Mouse (Mus musculus): ENCODE results near the gene Pmp22. TPM values are rescaled to one million over a fixed set of nuclear protein-coding genes. Genes with fewer than 3 reads are reported as not detected.

Gene Pmp22
- polyA plus RNA-seq, 1 experiment from 2014 or later, result 107 TPM

DNA sequence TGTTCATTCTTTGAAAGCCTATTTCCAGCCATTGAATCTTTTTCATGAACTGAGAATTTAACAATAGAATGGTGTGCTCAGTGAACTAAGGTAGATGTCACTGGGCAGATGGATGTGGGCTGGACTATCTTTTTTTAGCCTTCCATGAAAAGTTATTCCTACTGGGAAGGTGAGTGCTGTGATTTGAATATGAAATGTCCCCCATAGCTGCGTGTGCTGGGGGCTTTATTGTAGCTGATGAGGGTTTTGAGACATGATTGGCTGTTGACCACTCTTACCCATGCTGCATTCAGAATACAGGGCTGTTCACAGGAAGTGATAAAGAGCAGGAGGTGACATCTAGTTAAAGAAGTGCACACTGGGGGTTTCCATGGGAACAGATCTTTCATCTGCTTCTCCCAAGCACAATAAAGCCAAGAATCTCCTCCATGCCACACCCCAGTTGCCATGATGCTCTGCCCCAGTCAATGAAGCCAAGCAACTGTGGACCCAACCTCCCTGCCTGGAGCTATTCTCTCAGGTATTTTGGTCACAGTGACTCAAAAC is 19.5 kb upstream of the Pmp22 start:
- Histone ChIP-seq H3K4me3 (no peak overlapping the region), H3K27ac (no peak overlapping the region), H3K36me3 (no peaks in the 10 kb centered on the region), H3K4me1 (replicated peaks) (peaks cover 5% of the 10 kb centered on the region), H3K9ac (no peak overlapping the region), H3K4me2 (no peak overlapping the region), H3K9me3 (replicated peaks) (no peaks in the 10 kb centered on the region), H3K27me3 (no peaks in the 10 kb centered on the region)
- 63% methylated on average over 1 of the region's 1 CpGs for WGBS
- no peak for ATAC-seq (replicated peaks; ENCODE audit: insufficient number of reproducible peaks, insufficient read depth, low FRiP score, low read depth)

GRCm38 (mm10) chr11:63110329-63110728 is 18.5 kb upstream of the Pmp22 start:
- Histone ChIP-seq H3K4me3 (no peak overlapping the region), H3K36me3 (no peaks in the 10 kb centered on the region), H3K4me2 (no peak overlapping the region), H3K27me3 (no peaks in the 10 kb centered on the region), H3K9me3 (replicated peaks) (no peaks in the 10 kb centered on the region), H3K27ac (no peak overlapping the region), H3K4me1 (replicated peaks) (peaks cover 16% of the 10 kb centered on the region), H3K9ac (no peak overlapping the region)
- whole genome bisulfite sequencing, result 81% methylated on average over 3 of the region's 3 CpGs
- ATAC-seq (replicated peaks; ENCODE audit: insufficient number of reproducible peaks, insufficient read depth, low FRiP score, low read depth), result no peak

DNA sequence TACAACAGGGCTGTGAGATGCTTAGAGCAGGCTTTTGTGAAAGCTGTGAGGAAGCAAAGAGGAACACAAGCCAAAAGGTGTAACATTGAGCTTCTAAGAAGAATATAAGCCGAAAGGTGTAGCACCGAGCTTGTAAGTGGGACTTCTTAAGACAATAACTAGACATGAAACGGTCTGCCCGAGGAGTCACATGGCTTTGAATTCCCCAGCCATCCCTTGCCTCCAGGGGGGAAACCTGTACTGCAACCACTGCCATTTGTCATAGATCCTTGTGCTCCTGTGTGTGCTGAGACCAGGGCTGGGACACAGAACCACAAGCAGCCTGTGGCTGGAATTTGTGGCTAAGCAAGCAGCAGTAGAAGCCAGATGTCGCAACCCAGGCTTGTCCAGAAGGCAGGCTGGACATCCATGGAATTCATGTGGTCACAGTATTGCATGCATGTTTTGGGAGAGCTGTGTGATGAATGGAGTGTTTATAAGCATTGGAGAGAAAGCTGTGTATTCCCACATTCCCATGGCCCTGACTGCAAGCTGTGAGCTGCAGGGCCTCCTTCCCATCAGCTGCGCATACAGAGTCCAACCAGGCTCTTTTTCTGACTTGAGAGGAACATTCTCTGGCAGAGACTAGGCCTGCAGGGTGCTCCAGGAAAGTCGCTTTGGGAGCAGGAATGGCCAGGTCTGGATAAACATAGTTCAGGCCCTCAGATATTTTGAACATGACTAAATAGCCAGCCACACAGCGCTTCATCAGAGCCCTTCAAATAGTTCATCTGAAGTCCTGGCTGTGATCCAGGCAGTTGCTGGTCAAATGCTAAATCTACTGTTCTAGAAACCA is 13.8 kb upstream of the Pmp22 start:
- Histone ChIP-seq H3K27me3 (no peaks in the 10 kb centered on the region), H3K36me3 (no peaks in the 10 kb centered on the region), H3K4me1 (replicated peaks) (peaks cover 39% of the 10 kb centered on the region), H3K27ac (peak overlapping the region; percentile 83), H3K9me3 (replicated peaks) (no peaks in the 10 kb centered on the region), H3K9ac (no peak overlapping the region), H3K4me3 (no peak overlapping the region), H3K4me2 (no peak overlapping the region)
- 54% methylated on average over 8 of the region's 8 CpGs for WGBS
- peak; percentile 36; the same call in 1 of the 2 replicates for ATAC-seq (replicated peaks; ENCODE audit: insufficient number of reproducible peaks, insufficient read depth, low FRiP score, low read depth)

DNA sequence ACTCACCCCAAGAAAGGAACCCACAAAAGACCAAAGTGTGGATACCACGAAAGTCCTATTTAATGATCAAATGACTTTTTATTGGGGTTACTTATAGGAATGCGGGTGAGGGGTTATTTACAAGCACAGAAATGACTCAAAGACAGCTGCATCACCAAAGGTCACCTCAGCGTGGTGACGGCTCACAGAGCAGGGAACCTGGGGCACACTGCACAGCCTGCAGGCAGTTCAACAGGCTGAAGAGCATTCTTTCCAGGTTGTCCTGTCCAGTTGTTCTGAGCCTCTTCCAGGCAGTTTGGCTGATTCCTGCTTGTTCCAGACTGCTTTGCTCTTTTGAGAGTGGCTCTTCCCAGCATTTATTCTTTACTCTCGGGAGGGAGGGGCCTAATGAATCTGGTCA is 12.1 kb upstream of the Pmp22 start:
- Histone ChIP-seq H3K4me3 (no peak overlapping the region), H3K27me3 (no peaks in the 10 kb centered on the region), H3K4me2 (no peak overlapping the region), H3K27ac (0 out of 2 replicates have a peak overlapping the region, but pooled peaks have one; percentile 4), H3K36me3 (no peaks in the 10 kb centered on the region), H3K9me3 (replicated peaks) (no peaks in the 10 kb centered on the region), H3K4me1 (replicated peaks) (peaks cover 41% of the 10 kb centered on the region), H3K9ac (no peak overlapping the region)
- 84% methylated on average over 5 of the region's 5 CpGs for WGBS
- ATAC-seq (replicated peaks; ENCODE audit: insufficient number of reproducible peaks, insufficient read depth, low FRiP score, low read depth), result no peak

DNA sequence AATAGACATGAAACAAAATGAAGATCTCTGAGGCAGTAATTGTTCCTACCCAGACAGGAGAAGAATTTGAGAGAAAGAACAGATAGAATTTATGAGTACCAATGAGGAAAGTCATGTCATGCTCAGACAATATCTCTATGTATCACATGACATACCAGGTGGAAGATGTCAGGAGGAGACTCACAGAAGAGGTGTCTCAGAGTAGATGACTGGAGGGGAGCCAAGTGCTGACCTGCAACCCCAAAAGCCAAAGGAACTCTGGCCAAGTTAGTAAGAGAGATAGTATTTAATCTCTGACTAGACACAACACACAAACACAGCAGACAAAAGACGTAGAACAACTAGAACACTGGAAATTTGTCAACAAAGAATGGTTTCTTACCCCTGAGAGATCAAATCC is 11.5 kb upstream of the Pmp22 start:
- Histone ChIP-seq H3K9me3 (replicated peaks) (no peaks in the 10 kb centered on the region), H3K27me3 (no peaks in the 10 kb centered on the region), H3K4me2 (no peak overlapping the region), H3K36me3 (no peaks in the 10 kb centered on the region), H3K27ac (no peak overlapping the region), H3K9ac (no peak overlapping the region), H3K4me3 (no peak overlapping the region), H3K4me1 (replicated peaks) (peaks cover 41% of the 10 kb centered on the region)
- WGBS, result 52% methylated on average over 1 of the region's 1 CpGs
- ATAC-seq (replicated peaks; ENCODE audit: insufficient number of reproducible peaks, insufficient read depth, low FRiP score, low read depth), result no peak

- H3K4me3 ChIP-seq, result no peak overlapping the region
- no peak overlapping the region for H3K4me2 ChIP-seq
- no peak overlapping the region for H3K9ac ChIP-seq
- no peaks in the 10 kb centered on the region for H3K36me3 ChIP-seq
- ATAC-seq (replicated peaks; ENCODE audit: insufficient number of reproducible peaks, insufficient read depth, low FRiP score, low read depth), result peak; percentile 74
- no peaks in the 10 kb centered on the region for H3K27me3 ChIP-seq
- no peaks in the 10 kb centered on the region for H3K9me3 ChIP-seq (replicated peaks)
- WGBS, result 21% methylated on average over 7 of the region's 7 CpGs
- H3K27ac ChIP-seq, result peak overlapping the region; percentile 10
- H3K4me1 ChIP-seq (replicated peaks), result peaks cover 31% of the 10 kb centered on the region
Observed at GRCm38 (mm10) chr11:63119791-63120190, 9.0 kb upstream of the Pmp22 start.

DNA sequence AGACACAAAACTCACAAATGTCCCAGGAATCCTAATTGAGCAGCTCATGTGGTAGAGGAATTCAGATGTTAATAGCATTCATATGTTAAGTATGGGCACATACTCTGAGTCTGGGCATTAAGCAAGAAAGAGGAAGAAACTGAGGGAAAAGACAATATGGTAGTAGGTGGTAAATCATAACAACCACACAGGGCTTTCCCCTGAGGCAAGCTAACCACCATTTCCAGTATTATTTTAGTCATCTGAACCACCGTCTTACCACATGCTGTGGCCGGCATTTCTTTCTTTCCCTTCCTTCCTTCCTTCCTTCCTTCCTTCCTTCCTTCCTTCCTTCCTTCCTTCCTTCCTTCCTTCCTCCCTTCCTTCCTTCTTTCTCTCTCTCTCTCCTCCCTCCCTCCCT is 6.5 kb upstream of the Pmp22 start:
- Histone ChIP-seq H3K4me2 (no peak overlapping the region), H3K27me3 (no peaks in the 10 kb centered on the region), H3K36me3 (no peaks in the 10 kb centered on the region), H3K9me3 (replicated peaks) (no peaks in the 10 kb centered on the region), H3K4me1 (replicated peaks) (peaks cover 19% of the 10 kb centered on the region), H3K4me3 (no peak overlapping the region), H3K9ac (no peak overlapping the region), H3K27ac (no peak overlapping the region)
- no peak for ATAC-seq (replicated peaks; ENCODE audit: insufficient number of reproducible peaks, insufficient read depth, low FRiP score, low read depth)
- 87% methylated on average over 2 of the region's 2 CpGs for WGBS

GRCm38 (mm10) chr11:63122776-63123350 is 5.9 kb upstream of the Pmp22 start:
- H3K4me3 ChIP-seq, result no peak overlapping the region
- 75% methylated on average over 4 of the region's 4 CpGs for WGBS

GRCm38 (mm10) chr11:63124316-63124715 is 4.5 kb upstream of the Pmp22 start:
- ATAC-seq (replicated peaks; ENCODE audit: insufficient number of reproducible peaks, insufficient read depth, low FRiP score, low read depth), result no peak
- Histone ChIP-seq H3K4me2 (no peak overlapping the region), H3K27me3 (no peaks in the 10 kb centered on the region), H3K9me3 (replicated peaks) (no peaks in the 10 kb centered on the region), H3K4me1 (replicated peaks) (peaks cover 24% of the 10 kb centered on the region), H3K4me3 (no peak overlapping the region), H3K27ac (no peak overlapping the region), H3K36me3 (no peaks in the 10 kb centered on the region), H3K9ac (no peak overlapping the region)
- 27% methylated on average over 4 of the region's 4 CpGs for WGBS

More at GRCm38 (mm10) chr11:63122776-63123350, 5.9 kb upstream of the Pmp22 start:
- H3K27me3 ChIP-seq, result no peaks in the 10 kb centered on the region
- H3K9ac ChIP-seq, result no peak overlapping the region
- no peak overlapping the region for H3K27ac ChIP-seq
- H3K4me1 ChIP-seq (replicated peaks), result peaks cover 19% of the 10 kb centered on the region
- H3K9me3 ChIP-seq (replicated peaks), result no peaks in the 10 kb centered on the region
- no peak for ATAC-seq (replicated peaks; ENCODE audit: insufficient number of reproducible peaks, insufficient read depth, low FRiP score, low read depth)
- H3K36me3 ChIP-seq, result no peaks in the 10 kb centered on the region
- H3K4me2 ChIP-seq, result no peak overlapping the region

GRCm38 (mm10) chr11:63125832-63126456 is 2.8 kb upstream of the Pmp22 start:
- Histone ChIP-seq H3K27ac (peak overlapping the region; percentile 62), H3K4me2 (no peak overlapping the region), H3K4me1 (replicated peaks) (peaks cover 31% of the 10 kb centered on the region), H3K9ac (no peak overlapping the region), H3K9me3 (replicated peaks) (no peaks in the 10 kb centered on the region), H3K36me3 (no peaks in the 10 kb centered on the region), H3K4me3 (no peak overlapping the region), H3K27me3 (no peaks in the 10 kb centered on the region)
- ATAC-seq (replicated peaks; ENCODE audit: insufficient number of reproducible peaks, insufficient read depth, low FRiP score, low read depth), result peak; percentile 24; the same call in 1 of the 2 replicates
- 28% methylated on average over 5 of the region's 5 CpGs for WGBS

DNA sequence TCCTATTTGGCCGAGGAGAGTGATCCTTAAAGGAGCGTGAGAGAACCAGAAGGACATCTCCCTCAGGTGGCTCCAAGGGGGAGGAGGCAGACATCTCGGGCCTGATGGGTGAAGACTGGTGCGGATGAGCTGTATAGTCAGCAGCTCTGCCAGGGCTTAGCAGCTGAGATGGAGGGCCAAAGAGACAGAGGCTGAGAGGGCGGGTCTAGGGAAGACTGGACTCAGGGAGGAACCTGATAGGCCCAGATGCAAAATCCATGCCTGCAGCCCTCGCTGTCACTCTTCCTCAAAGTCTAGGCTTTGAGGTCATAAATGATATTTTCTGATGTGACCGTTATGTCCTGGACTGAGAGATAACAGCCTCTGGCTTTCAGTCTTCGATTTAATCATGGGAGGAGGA is 1.8 kb upstream of the Pmp22 start:
- no peak overlapping the region for H3K4me2 ChIP-seq
- H3K27ac ChIP-seq, result no peak overlapping the region
- WGBS, result 75% methylated on average over 8 of the region's 8 CpGs
- peaks cover 36% of the 10 kb centered on the region for H3K4me1 ChIP-seq (replicated peaks)
- ATAC-seq (replicated peaks; ENCODE audit: insufficient number of reproducible peaks, insufficient read depth, low FRiP score, low read depth), result no peak
- H3K36me3 ChIP-seq, result no peaks in the 10 kb centered on the region
- H3K4me3 ChIP-seq, result no peak overlapping the region
- no peaks in the 10 kb centered on the region for H3K9me3 ChIP-seq (replicated peaks)
- H3K9ac ChIP-seq, result no peak overlapping the region
- H3K27me3 ChIP-seq, result no peaks in the 10 kb centered on the region

All from heart, embryonic 15.5 days (tissue).